Mouse (Mus musculus) thymus, postnatal 0 days (tissue): ENCODE measurements around the gene Pknox2. TPM values are rescaled to one million over a fixed set of nuclear protein-coding genes. Genes with fewer than 3 reads are reported as not detected.

Experiments used
- DNase-seq: peaks from one replicate; pipeline ENCODE4 v3.0.0-alpha.2; 2015; ENCODE audit warnings: low spot score
- polyA plus RNA-seq: library from polyadenylated mRNA; unstranded; fragments of >200 nt; fragmentation: Nextera tagmentation; extraction: Ambion mirVana; gene quantifications from 2 replicates; pipeline ENCODE4 v1.2.1, GENCODE M21; 2015

Pknox2 gene
- polyA plus RNA-seq, result 0.91 and 1.3 TPM in 2 replicates

GRCm38 (mm10) chr9:37147359-37147685 lies at the start of gene Pknox2:
Gene Pknox2, minus strand, starts transcription at chr9:37147407.
- DNase-seq, result peak; percentile 73

GRCm38 (mm10) chr9:37188024-37188423 lies 40.8 kb upstream of the Pknox2 start:
- DNase-seq, result no peak

GRCm38 (mm10) chr9:37187407-37187806 lies 40.2 kb upstream of the Pknox2 start:
- no peak for DNase-seq

- DNase-seq, result no peak
Observed at GRCm38 (mm10) chr9:37183176-37183575, 36.0 kb upstream of the Pknox2 start.

- no peak for DNase-seq
Observed at GRCm38 (mm10) chr9:37181596-37181995, 34.4 kb upstream of the Pknox2 start.

GRCm38 (mm10) chr9:37179596-37179995 lies 32.4 kb upstream of the Pknox2 start:
- DNase-seq, result no peak

- DNase-seq, result no peak
Observed at GRCm38 (mm10) chr9:37178911-37179310, 31.7 kb upstream of the Pknox2 start.

- DNase-seq, result no peak
Observed at GRCm38 (mm10) chr9:37177551-37177950, 30.3 kb upstream of the Pknox2 start.

- peak; percentile 83 for DNase-seq
Observed at GRCm38 (mm10) chr9:37177107-37177506, 29.9 kb upstream of the Pknox2 start.

- no peak for DNase-seq
Observed at GRCm38 (mm10) chr9:37176002-37176401, 28.8 kb upstream of the Pknox2 start.

- no peak for DNase-seq
Observed at GRCm38 (mm10) chr9:37173376-37173775, 26.2 kb upstream of the Pknox2 start.

GRCm38 (mm10) chr9:37166899-37167298 lies 19.7 kb upstream of the Pknox2 start:
- no peak for DNase-seq

GRCm38 (mm10) chr9:37160686-37161085 lies 13.5 kb upstream of the Pknox2 start:
- no peak for DNase-seq

- no peak for DNase-seq
Observed at GRCm38 (mm10) chr9:37147886-37148285, 679 bp upstream of the Pknox2 start.

- DNase-seq, result no peak
Observed at GRCm38 (mm10) chr9:37146603-37147358, 426 bp downstream of the Pknox2 start.

GRCm38 (mm10) chr9:37146353-37146602 lies 929 bp downstream of the Pknox2 start:
- DNase-seq, result no peak

- DNase-seq, result no peak
Observed at GRCm38 (mm10) chr9:37145616-37146352, 1.4 kb downstream of the Pknox2 start.

- DNase-seq, result no peak
Observed at GRCm38 (mm10) chr9:37145151-37145615, 2.0 kb downstream of the Pknox2 start.

GRCm38 (mm10) chr9:37144696-37145095 lies 2.5 kb downstream of the Pknox2 start:
- no peak for DNase-seq

GRCm38 (mm10) chr9:37144251-37144650 lies 3.0 kb downstream of the Pknox2 start:
- no peak for DNase-seq

GRCm38 (mm10) chr9:37143046-37143931 lies 3.9 kb downstream of the Pknox2 start:
- no peak for DNase-seq

GRCm38 (mm10) chr9:37142107-37142506 lies 5.1 kb downstream of the Pknox2 start:
- no peak for DNase-seq
